Mouse (Mus musculus): ENCODE results near the gene 5330417C22Rik.

DNA sequence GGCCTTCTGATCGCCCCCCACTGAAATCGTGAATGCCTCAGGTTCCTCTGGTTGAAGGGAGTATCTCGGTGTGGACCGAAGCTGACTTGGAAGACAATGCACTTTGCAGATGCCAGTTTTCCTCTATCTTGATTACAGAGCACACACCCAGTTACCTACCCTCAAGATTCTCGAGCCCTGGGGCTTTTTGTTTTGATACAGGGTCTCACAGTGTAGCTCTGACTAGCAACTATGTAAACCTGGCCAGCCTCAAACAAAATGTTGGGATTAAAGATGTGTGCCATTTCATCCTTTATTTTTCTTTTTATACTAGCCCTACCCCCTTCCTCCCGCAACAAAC, 91.0 kb downstream of the 5330417C22Rik start:
- TF ChIP-seq CTCF (IDR thresholded peaks at IDR 0.05) (no peak), POLR2A (IDR thresholded peaks at IDR 0.05; ENCODE audit: insufficient read depth, low read depth, low read length) (no peak), EP300 (IDR thresholded peaks at IDR 0.05; ENCODE audit: insufficient read depth, low read depth, low read length) (no peak)
